Mouse (Mus musculus) hindbrain, embryonic 11.5 days (tissue): Measurements from ENCODE around the gene Pygb. TPM values are rescaled to one million over a fixed set of nuclear protein-coding genes. Genes with fewer than 3 reads are reported as not detected.
A peak's percentile ranks its signal among the peaks of the same experiment; 100 is the strongest.

ENCODE experiments used
- ATAC-seq: fragments of 200-750 bp; cut with Nextera tagmentation; 2 replicates; pipeline ENCODE4 v1.8.0; 2017; ENCODE audit warnings: mild to moderate bottlenecking, moderate TSS enrichment, moderate library complexity; ENCODE audit not compliant: low FRiP score
- DNase-seq: peaks from one replicate; pipeline ENCODE4 v3.0.0-alpha.2; 2015; ENCODE audit warnings: low spot score
- H3K27ac ChIP-seq: fragments of 300-500 bp; sonication (generic); 2 replicates; pipeline ENCODE4 v1.5.1; 2014; ENCODE audit warnings: mild to moderate bottlenecking, low read depth, low read length
- H3K27me3 ChIP-seq: fragments of 300-500 bp; sonication (generic); 2 replicates; pipeline ENCODE4 v1.6.1; 2014; ENCODE audit warnings: mild to moderate bottlenecking, low read length, moderate library complexity, mixed read lengths; ENCODE audit not compliant: control insufficient read depth, insufficient read depth
- H3K36me3 ChIP-seq: fragments of 300-500 bp; sonication (generic); 2 replicates; pipeline ENCODE4 v1.6.1; 2014; ENCODE audit warnings: mild to moderate bottlenecking, low read length, moderate library complexity, mixed read lengths; ENCODE audit not compliant: control insufficient read depth, insufficient read depth
- H3K4me1 ChIP-seq: fragments of 300-500 bp; sonication (generic); replicated peaks from 2 replicates; pipeline ENCODE4 v1.6.1; 2014; ENCODE audit warnings: low read length, mixed read lengths; ENCODE audit not compliant: control insufficient read depth, insufficient read depth
- H3K4me2 ChIP-seq: fragments of 300-500 bp; sonication (generic); replicated peaks from 2 replicates; pipeline ENCODE4 v1.6.1; 2014; ENCODE audit warnings: mild to moderate bottlenecking, low read depth, low read length
- H3K4me3 ChIP-seq: fragments of 300-500 bp; sonication (generic); 2 replicates; pipeline ENCODE4 v1.5.1; 2014; ENCODE audit warnings: low read depth, low read length
- H3K9ac ChIP-seq: fragments of 300-500 bp; sonication (generic); 2 replicates; pipeline ENCODE4 v1.6.1; 2014; ENCODE audit warnings: low read depth, low read length
- H3K9me3 ChIP-seq: fragments of 300-500 bp; sonication (generic); 2 replicates; pipeline ENCODE4 v1.6.1; 2016; ENCODE audit warnings: low read length; ENCODE audit not compliant: control insufficient read depth
- WGBS: fragments of 180-500 bp; shearing (Covaris S2); extraction: QIAGEN DNeasy Blood & Tissue Kit; methylation state at CpG from one replicate; pipeline ENCODE4 v1.1.7; 2014; 5-methylcytosine and 5-hydroxymethylcytosine counted together
- polyA plus RNA-seq: library from polyadenylated mRNA; unstranded; fragments of >200 nt; fragmentation: Nextera tagmentation; extraction: Ambion mirVana; gene quantifications from 2 replicates; pipeline ENCODE4 v1.2.1, GENCODE M21; 2014

The Pygb gene
- polyA plus RNA-seq, 1 experiment from 2014 or later = 29.8 TPM

GRCm38 (mm10) chr2:150755016-150755415 lies 31.5 kb upstream of the Pygb start:
- H3K27ac ChIP-seq = no peak overlapping the region
- H3K9me3 ChIP-seq = no peaks in the 10 kb centered on the region
- no peak overlapping the region for H3K4me2 ChIP-seq
- H3K36me3 ChIP-seq = 0 out of 2 replicates have a peak, but pooled peaks cover under 1% of the 10 kb centered on the region
- ATAC-seq = no peak
- 0 out of 2 replicates have a peak, but pooled peaks cover 2% of the 10 kb centered on the region for H3K4me1 ChIP-seq
- H3K27me3 ChIP-seq = no peaks in the 10 kb centered on the region
- H3K9ac ChIP-seq = no peak overlapping the region
- DNase-seq = no peak
- no peak overlapping the region for H3K4me3 ChIP-seq
- WGBS = 95% methylated on average over 3 of the region's 3 CpGs

DNA sequence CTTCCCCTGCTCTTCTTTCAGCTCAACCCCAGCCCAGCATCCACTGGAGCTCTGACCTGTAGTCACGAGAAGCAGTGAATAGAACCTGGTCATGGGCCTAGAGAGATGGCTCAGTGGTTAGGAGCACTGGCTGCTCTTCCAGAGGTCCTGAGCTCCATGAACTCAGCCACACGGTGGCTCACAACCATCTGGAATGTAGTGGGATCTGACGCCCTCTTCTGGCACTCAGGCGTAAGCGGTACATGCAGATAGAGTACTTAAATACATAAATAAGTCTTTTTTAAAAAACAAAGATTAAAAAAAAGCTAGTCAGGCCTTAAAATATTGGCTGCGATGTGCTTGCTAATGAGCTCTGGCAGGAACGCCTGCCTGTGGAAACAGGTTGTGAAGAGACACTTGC lies 25.1 kb upstream of the Pygb start:
- Histone ChIP-seq H3K4me2 (no peak overlapping the region), H3K36me3 (0 out of 2 replicates have a peak, but pooled peaks cover 4% of the 10 kb centered on the region), H3K27me3 (no peaks in the 10 kb centered on the region), H3K9ac (no peak overlapping the region), H3K9me3 (no peaks in the 10 kb centered on the region), H3K4me1 (no peaks in the 10 kb centered on the region), H3K4me3 (no peak overlapping the region), H3K27ac (no peak overlapping the region)
- WGBS = 88% methylated on average over 7 of the region's 7 CpGs
- ATAC-seq = no peak
- no peak for DNase-seq

DNA sequence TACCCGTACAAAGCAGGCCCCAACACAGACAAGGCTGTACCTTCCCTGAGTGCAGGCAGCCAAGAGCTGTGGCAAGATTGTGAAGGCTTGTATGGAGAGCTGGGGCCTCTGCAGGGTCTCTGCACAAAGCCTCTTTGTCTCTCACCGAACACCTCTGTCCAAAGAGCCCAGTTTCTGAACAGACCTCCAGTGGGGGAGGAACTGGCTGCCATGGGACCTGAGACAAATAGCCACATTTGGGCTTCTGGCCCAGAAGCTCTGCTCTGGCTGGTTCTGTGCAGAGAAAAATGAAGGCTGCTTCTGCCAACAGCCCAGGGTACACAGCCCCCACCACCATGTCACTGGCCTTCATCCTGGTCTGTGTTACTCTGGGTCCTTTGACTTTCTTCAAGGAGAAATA lies 20.9 kb upstream of the Pygb start:
- Histone ChIP-seq H3K36me3 (no peaks in the 10 kb centered on the region), H3K4me2 (no peak overlapping the region), H3K9ac (no peak overlapping the region), H3K4me1 (no peaks in the 10 kb centered on the region), H3K27ac (no peak overlapping the region), H3K27me3 (no peaks in the 10 kb centered on the region), H3K4me3 (no peak overlapping the region), H3K9me3 (no peaks in the 10 kb centered on the region)
- WGBS = 48% methylated on average over 2 of the region's 2 CpGs
- DNase-seq = no peak
- no peak for ATAC-seq

- no peak for DNase-seq
- Histone ChIP-seq H3K27ac (no peak overlapping the region), H3K9ac (no peak overlapping the region), H3K27me3 (no peaks in the 10 kb centered on the region), H3K4me2 (no peak overlapping the region), H3K36me3 (no peaks in the 10 kb centered on the region), H3K4me3 (no peak overlapping the region), H3K9me3 (no peaks in the 10 kb centered on the region), H3K4me1 (no peaks in the 10 kb centered on the region)
- WGBS = 98% methylated on average over 4 of the region's 4 CpGs
- ATAC-seq = no peak
Observed at GRCm38 (mm10) chr2:150766083-150766862, 20.3 kb upstream of the Pygb start.

DNA sequence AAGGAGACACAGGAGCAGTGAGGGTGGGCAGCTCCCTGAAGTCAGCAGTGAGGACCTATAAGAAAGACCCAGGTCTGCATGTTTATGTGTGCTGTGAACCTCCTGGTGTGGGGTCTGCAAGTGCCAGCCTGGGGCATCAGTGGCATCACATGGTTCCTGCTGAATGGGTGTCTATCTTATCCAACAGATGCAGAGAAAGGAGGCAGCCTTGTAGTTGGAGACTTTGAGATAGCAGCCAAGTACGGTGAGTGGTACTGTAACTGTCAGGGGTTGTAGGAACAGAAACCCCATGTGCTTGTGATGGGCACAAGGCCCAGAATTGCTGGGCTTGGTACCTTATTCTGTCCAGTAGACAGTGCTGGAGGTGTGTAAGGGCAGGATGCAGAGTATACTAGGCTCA lies 17.9 kb upstream of the Pygb start:
- ATAC-seq = no peak
- no peak overlapping the region for H3K4me3 ChIP-seq
- no peaks in the 10 kb centered on the region for H3K4me1 ChIP-seq
- WGBS = 90% methylated on average over 1 of the region's 1 CpGs
- no peak for DNase-seq
- no peak overlapping the region for H3K9ac ChIP-seq
- H3K27ac ChIP-seq = no peak overlapping the region
- no peaks in the 10 kb centered on the region for H3K9me3 ChIP-seq
- no peak overlapping the region for H3K4me2 ChIP-seq
- no peaks in the 10 kb centered on the region for H3K36me3 ChIP-seq
- H3K27me3 ChIP-seq = no peaks in the 10 kb centered on the region

GRCm38 (mm10) chr2:150770747-150771146 lies 15.8 kb upstream of the Pygb start:
- H3K4me1 ChIP-seq = no peaks in the 10 kb centered on the region
- no peak overlapping the region for H3K27ac ChIP-seq
- ATAC-seq = peak; percentile 21; the same call in 1 of the 2 replicates
- H3K4me2 ChIP-seq = no peak overlapping the region
- 78% methylated on average over 1 of the region's 1 CpGs for WGBS
- no peak overlapping the region for H3K9ac ChIP-seq
- no peak overlapping the region for H3K4me3 ChIP-seq
- H3K27me3 ChIP-seq = no peaks in the 10 kb centered on the region
- H3K9me3 ChIP-seq = no peaks in the 10 kb centered on the region
- DNase-seq = no peak
- no peaks in the 10 kb centered on the region for H3K36me3 ChIP-seq

GRCm38 (mm10) chr2:150771169-150771568 lies 15.4 kb upstream of the Pygb start:
- Histone ChIP-seq H3K27me3 (no peaks in the 10 kb centered on the region), H3K9me3 (no peaks in the 10 kb centered on the region), H3K27ac (no peak overlapping the region), H3K4me3 (no peak overlapping the region), H3K4me2 (no peak overlapping the region), H3K36me3 (no peaks in the 10 kb centered on the region), H3K9ac (no peak overlapping the region), H3K4me1 (no peaks in the 10 kb centered on the region)
- 86% methylated on average over 6 of the region's 6 CpGs for WGBS
- ATAC-seq (no peak), DNase-seq (no peak)

- H3K9ac ChIP-seq = no peak overlapping the region
- no peak overlapping the region for H3K4me3 ChIP-seq
- no peaks in the 10 kb centered on the region for H3K4me1 ChIP-seq
- H3K27ac ChIP-seq = no peak overlapping the region
- no peak for ATAC-seq
- no peaks in the 10 kb centered on the region for H3K9me3 ChIP-seq
- DNase-seq = no peak
- no peaks in the 10 kb centered on the region for H3K27me3 ChIP-seq
- H3K4me2 ChIP-seq = no peak overlapping the region
- H3K36me3 ChIP-seq = no peaks in the 10 kb centered on the region
- WGBS = 89% methylated on average over 8 of the region's 8 CpGs
Observed at GRCm38 (mm10) chr2:150771996-150772395, 14.5 kb upstream of the Pygb start.

GRCm38 (mm10) chr2:150772466-150773119 lies 13.9 kb upstream of the Pygb start:
- Histone ChIP-seq H3K4me3 (no peak overlapping the region), H3K27ac (no peak overlapping the region), H3K36me3 (no peaks in the 10 kb centered on the region), H3K4me2 (no peak overlapping the region), H3K27me3 (no peaks in the 10 kb centered on the region), H3K9ac (no peak overlapping the region), H3K9me3 (no peaks in the 10 kb centered on the region), H3K4me1 (no peaks in the 10 kb centered on the region)
- 84% methylated on average over 10 of the region's 10 CpGs for WGBS
- ATAC-seq (0 out of 2 replicates have a peak, but pooled peaks have one; percentile 31), DNase-seq (no peak)
